Mouse (Mus musculus) telencephalon, adult 2 months (tissue): Measurements from ENCODE around the gene Arhgef28.
A peak's percentile ranks its signal among the peaks of the same experiment; 100 is the strongest.

Experiments
- DNase-seq: peaks from one replicate; pipeline ENCODE4 v3.0.0-alpha.2; 2011; ENCODE audit warnings: low read depth, low spot score

The Arhgef28 gene

DNA sequence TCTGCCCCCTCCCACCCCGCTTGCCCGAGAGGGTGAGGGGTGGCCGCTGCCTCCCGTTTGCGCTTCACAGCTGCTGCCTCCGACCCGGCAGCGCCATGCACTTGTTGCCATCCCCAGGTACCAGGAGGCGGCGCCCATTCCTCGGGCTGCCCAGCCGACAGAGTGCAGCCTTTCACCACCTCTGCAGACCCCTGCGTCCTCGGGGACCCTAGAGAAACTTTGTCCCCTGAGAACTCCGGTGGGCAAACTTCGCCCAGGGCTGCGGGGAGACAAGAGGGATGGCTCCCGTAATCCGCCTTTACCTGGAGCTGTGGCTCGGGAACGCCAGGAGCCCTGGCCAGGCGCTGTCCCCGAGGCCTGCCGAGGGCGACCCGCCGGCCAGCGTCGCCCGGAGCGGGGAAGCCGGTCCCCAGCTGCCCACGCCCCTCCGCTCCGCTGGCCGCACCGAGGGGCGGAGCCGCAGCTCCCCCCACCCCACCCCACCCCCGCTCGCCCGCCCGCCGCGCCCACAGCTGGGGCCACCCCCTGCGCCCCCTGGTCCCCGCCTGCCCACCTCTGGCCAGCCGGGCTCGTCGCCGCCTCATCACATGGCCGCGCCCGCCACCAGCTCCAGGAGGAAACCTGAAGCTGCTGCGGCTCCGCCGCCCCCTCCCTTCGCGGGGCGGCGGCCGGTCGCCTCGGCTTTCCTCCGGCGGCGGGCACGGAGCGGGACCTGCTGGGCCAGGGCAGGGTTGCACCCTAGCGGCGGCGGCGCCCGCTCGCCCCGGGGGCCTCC, at the start of gene Arhgef28:
TSS of gene Arhgef28 (minus strand) at position 669 of the 775 bp plus-strand sequence.
- no peak for DNase-seq

DNA sequence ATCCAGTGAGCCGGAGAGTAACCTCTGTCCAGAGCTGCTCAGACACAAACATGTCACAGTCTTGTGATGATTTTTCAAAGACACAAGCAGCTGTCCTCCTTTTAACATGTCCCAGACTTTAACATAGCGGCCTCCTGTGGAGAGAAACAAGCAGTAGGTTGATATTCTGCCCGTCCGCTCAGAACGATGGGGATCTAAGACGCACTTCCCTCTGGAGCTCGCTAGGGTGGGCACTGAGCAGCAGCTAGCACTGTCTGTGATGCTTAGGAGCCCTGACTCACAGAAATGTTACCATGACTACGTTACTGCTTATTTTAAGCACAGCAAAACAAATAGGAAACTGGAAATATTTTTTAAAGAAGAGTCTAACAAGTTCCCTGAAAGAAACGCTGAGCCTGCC, 48.7 kb upstream of the Arhgef28 start:
- DNase-seq = peak; percentile 85

DNA sequence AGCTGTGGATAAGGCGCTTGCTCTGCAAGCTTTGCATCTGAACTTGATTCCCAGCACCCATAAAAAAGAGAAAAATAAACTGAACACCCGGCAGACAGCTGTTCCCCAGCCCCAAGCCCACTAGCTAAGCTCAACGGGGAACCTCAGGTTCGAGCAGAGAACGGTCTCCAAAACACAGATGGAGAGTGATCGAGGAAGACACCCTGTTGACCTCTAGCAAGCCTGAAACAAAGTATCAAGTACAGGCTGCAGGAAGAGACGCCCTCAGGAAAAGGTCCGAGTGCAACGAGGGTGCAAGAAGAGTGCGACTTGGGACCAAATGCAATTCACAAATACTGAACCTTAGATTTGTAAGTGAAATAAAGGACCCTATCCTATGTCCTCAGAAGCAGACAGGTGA, 43.4 kb upstream of the Arhgef28 start:
- no peak for DNase-seq

DNA sequence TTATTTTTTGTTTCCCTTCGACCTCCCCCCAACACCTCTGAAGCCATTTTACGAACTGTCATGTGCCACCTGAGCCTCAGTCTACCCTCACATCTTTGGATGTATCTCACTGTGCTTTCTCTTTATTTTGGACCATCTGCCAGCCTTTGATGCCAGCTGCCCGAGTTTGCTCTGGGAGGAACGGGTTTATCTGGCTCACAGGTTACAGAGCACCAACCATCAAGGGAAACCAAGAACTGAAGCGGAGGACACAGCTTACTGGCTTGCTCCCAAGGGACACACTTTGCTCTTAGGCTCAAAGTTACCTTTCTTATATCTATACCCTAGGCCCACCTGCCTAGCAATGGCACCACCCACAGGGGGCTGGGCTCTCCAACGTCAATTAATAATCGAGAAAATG, 39.1 kb upstream of the Arhgef28 start:
- no peak for DNase-seq

DNA sequence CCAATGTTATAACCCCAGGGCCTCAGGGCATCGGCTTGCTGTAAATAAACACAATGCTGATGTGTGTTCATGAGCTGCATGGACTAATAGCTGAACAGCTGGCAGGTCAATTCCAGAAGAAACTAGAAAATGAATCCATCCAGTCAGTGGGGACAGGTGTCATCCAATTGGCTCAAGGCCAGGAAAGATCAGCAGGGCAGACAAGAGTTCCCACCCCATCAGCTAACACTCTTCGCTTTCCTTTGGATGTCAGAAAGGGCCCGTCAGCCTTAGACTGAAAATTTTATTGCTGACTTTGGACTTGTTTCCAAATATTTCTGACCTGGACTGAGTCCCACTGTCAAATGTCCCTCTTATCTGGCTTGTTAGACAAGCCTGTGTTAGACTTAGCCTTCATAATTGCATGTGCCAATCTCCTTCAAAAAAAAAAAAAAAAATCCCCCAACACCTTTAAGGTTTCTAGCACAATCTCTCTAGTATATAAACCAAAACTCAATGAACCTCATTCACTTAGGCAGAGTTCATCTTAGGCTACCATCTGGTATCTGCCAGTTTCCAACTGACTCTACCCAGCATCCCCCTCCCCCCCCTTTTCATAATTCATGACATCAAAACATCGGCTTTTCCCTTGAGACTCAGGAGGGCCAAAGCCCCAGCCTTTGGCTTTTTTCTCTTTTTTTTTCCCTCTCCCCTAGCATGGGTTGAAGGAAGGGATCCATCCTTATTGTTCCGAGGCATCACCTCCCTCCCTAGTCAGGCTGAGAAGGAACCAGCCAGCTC, 38.5 kb upstream of the Arhgef28 start:
- DNase-seq = no peak

DNA sequence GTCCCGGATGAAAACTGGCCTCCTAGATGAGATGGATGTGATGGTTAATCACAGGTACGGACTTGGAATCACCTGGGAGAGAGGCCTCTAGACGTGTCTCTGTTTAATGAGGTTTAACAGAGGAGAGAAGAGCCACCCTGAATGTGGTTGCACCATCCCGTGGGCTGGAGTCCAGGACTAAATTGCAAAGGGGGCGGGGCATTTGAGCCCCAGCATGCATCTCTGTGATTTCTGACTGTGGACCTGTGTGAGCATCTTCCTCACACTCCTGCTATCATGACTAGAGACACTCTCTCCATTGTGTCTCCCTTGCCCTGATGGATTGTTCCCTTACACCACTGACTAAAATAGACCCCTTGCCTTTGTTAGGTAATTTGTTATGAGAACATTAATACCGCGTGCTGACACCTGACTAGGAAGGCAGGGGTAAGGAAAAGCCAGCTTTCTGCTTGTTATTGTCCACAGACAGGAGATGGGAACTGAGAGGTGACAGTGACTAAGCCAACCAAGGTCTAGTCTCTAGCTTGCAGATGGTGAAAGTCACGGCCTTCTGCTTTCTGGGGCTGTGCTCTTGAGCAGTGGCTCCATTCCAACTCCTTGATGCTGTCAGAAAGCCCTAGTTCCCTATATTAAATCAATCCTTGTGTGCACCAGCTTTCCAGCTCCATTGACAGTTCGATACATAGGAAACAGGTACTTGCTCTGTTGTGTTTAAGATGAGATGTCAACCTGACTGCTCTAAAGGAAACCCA, 35.5 kb upstream of the Arhgef28 start:
- no peak for DNase-seq

DNA sequence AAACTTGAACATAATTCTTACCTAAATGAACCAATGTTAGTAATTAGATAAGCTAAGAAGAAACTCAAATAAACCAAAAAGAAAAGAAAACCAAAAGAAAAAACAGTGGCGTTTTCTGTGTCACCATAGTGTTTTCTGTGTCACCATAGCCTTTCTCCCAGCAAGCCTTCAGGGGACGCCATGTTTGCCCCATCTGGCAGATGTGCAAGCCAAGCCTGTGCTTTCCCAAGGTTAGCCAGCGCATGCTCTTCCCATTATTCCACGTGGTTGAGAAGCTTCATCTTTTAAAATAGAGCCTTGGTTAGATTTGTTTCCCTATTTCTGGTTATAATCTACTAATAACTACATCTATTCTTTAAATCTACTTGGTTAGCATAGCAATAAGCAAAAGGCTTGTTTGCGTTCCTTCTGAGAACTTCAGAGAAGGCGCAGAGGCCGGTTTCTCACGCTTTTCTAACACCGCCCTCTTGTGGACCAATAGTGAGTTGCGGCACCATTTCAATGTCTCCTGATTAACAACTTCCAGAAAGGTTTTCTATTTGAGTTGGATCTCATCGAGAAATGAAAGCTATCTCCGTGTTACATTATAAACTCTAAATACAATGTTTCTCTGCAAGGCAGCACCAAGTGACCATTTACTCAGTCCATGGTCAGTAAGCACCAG, 33.9 kb upstream of the Arhgef28 start:
- DNase-seq = peak; percentile 57

DNA sequence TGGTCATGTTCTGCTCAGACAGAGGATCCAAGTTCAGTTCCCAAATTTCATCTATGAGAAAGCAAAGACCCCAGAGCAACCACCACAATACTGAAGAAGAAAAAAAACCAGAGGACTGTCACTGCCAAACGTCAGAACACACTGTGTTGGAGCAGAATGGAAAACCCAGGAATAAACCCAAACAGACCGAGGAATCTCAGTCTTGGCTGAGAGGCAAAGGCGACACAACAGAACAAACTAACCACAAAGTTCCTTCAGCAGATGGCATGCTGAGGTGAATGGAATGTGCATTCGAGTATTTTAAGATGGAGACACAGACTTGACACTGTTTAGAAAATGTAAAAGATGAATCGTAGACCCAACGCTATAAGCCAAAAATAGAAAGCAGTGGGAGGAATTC, 29.2 kb upstream of the Arhgef28 start:
- DNase-seq = no peak

DNA sequence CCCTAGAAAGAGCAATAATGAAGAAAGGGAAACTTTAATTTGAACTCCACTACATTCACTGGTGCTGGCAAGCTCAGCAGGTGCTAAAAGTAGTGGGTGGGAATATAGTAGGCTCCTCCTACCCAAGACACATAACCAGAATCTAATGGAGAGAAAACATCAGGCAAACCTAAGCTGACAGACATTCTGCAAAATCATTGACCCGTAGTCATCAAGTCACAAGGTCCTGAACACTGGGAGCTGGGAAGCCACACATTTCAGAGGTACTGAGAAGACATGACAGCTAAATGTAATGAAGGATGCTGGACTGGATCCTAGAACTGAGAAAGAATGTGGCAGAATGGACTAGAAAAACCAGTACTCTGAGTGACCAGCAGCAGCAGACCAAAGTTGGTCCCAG, 24.3 kb upstream of the Arhgef28 start:
- DNase-seq = no peak

DNA sequence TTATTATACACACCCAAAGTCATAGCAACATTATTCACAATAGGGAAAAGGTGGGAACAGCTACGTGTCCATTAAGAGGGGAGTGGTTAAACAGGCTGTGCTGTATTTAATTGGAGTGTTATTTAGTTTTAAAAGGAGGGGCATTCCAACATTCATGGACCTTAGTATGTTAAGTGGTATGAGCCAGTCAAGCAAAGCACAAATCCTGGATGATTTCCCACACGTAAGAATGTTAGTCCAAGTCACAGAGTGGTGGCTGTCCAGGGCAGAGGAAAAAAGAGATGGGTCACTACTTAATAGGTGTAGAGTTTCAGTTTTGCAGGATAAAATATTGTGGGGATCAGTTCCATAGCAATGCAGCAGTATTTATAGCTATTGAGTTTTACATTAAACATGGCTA, 20.0 kb upstream of the Arhgef28 start:
- no peak for DNase-seq

DNA sequence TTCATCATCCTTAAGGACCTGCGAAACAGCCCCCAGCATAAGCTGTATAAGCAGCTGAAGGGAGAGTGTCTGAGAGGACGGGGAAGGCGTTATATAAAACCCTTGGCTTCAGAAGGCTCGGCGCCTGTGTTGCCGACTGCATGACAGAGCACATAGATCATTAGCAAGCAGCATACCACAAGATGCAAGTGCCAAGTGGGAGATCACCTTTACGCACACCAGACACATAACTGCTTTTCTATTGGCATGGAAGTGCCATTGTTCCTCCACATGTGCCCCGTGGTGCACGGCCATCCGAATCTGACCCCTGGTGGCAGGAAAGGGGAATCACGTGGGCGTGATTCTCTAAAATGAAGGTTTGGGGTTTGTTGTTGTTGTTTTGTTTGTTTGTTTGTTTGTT, 16.6 kb upstream of the Arhgef28 start:
- no peak for DNase-seq

DNA sequence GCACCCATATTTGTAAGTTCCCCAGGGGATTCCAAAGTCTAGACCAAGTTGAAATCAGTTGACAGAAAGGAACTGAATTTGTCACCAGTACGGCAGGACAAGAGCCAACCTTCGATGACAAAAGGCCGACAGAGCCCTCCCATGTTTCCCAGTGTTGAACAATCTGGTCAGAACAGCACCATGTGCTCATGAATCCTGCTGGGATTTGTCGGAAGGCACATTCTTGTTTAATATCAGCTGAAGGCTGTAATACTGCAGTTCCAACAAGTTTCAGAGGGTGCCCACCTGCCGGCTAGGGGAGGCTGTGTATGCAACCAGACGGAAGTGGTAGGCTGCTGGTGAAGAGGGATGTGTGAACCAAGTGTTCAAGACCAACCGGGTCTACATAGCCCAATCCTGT, 3.9 kb upstream of the Arhgef28 start:
- no peak for DNase-seq

DNA sequence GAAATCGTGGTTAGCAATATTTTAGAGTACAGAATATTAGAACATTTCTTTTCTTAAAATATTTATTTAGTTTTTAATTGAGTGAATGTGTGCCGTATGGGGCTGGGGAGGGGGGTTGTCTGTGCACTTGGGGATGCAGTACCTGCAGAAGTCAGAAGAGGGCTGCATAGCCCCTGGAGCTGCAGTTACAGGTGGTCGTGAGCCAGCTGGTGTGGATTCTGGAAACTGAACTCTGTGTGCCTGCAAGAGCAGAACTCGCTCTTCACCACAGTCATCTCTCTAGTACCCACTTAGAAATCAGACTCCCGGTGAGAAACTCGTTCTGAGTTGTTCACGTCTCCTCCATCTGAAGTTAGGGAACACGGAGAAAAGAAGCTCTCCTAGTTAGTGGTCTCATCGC, 2.6 kb upstream of the Arhgef28 start:
- DNase-seq = no peak

DNA sequence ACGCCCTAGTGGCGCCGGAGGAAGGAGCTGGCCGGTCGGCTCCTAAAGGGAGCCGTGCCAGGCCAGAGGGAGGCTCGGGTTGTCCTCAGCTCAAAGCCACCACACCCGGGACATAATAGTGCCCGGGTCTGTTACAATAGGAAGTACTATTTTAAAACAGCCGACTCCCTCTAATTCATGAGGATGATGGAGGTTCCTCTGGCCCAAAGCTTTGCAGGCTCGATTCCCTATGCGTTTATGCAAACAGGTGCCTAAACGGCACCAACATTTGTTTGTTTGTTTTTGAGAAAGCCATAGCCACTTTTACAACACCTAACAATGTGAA, 269 bp upstream of the Arhgef28 start:
- no peak for DNase-seq

DNA sequence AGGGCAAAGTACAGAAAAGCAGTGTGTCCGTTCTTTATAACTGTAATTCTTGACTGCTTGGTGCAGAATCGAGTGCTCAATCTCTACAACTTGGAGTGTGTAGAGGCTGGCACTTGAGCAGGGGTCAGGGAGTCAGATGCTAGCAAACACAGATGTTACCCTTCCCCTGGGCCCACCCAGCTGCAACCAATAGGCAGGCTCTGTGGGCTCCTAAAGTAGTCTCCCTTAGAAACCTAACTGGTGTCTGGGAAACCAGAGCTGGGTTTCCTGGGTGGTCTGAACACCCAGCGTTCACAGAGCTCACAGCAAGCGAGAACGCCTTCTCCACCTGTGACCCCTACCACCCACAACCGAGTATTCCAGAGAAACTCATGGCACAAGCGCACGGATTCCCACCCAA, 1.1 kb downstream of the Arhgef28 start:
- DNase-seq = no peak

DNA sequence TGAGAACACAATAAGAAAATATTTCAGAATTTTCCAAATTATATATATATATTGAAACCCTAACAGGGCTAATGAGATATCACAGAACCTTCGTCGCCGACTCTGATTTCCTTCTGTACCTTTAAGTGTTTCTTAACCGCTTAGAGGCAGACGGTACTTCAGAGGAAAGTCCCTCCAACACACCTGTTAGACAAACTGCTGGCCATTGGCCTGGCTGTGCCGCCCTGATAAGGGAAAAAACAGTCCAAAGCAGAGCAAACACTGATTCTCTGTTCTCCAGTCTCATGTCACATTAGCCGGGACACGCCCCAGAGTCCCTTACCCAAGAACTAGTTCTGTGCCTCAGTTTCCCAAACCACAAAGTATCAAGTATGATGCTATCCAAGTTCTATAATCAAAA, 1.9 kb downstream of the Arhgef28 start:
- DNase-seq = no peak

DNA sequence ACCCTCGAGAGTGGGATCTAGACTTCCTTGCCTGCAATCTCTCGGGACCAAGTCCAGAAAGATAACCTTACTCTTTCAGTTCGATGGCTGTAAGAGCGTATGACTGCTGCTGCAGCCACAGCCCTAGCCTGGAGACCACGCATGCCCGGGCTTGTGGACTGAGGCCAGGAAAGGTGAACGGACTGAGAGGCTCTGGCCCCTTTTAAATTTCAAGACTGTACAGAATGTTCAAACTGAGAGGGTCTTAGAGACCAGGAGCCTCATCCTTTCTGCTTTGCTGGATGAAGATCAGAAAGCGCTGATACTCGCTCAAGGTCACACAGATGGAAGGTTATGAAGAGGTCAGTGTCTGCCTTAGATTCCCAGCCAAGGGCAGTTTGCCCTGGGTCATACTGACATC, 4.8 kb downstream of the Arhgef28 start:
- no peak for DNase-seq

DNA sequence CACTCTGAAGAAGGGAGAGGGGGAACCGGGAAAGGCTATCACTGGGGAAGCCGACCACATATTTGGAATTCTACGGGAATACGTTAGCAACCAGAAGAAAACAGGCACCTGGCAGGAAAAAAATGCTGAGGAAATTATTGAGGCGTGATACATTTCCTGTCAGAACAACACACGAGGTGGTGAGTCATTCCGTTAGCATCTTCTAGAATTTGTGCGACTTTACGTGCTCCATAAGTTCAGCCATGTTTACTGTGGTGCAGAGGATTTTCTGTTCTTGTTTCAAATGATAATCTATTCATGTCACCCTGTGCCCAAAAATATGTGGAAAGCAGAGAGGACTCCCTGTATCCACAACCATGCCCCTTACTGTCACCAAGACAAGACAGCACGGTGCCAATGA, 13.6 kb downstream of the Arhgef28 start:
- DNase-seq = no peak

DNA sequence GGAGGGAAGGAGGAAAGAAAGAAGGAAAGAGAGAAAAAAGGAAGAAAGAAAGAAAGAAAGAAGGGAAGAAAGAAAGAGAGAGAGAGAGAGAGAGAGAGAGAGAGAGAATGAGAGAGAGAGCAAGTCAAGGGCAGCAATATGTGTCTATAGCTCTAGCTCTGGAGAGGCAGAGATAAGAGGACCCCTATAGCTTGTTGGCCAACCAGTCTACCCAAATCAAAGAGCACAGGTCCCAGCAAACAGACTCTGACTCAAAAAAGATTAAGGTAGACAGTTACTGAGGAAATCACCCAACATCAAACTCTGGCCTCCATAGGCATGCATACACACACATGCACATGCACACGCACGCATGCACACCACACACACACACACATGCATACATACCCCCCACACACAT, 17.7 kb downstream of the Arhgef28 start:
- DNase-seq = no peak

DNA sequence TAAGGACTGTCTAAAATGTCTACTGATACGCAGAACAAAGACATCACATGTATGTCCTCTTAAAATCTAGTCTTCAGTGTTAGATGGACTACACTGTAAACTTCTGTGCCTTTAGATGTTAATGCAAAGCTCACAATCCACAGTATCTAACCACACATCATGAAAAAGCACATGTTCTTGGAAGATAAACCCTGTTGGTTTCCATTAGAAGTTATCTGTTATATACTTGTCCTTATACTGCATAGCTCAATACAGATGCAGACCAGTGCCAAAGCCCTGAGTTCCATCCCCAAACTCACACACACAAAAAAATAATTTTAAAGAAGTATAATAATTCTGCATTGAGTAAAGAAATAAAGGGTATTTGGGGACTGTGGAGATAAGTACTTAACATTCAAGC, 18.3 kb downstream of the Arhgef28 start:
- DNase-seq = no peak

DNA sequence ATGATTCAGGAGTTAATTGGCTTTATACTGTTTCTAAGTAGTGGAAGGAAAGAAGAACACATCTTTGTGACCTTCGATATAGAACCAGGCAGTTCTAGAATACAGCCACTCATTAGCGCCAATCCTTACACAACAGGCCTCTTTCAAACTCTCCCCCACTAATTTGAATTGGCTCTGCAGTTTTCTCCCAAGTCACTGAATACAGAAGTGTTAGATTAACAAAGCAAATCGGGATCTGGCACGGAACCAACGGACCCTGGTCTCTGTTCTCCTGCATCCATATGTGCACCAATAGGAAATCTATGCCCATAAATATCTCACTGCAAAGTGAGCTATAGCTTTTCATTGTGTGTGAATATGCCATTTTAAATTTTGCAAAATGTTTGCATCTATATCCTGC, 20.1 kb downstream of the Arhgef28 start:
- peak; percentile 45 for DNase-seq

DNA sequence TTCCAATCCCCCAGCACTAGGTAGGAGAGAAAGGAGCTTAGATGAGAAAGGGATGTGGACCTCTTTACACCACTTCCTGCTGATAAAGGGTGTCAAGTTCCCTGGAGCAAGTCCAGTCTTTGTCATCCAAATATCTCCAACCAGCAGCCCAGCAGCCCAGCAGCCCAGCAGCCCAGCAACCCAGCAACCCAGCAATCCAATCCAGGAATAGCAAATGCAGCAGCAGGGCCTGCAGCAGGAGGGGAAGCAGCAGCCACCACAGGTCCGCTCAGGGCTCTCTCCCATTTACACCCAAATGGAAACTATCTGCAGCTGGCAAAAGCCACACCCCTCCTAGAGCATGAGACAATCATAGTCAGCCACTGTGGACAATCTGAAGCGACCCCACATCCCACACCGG, 21.6 kb downstream of the Arhgef28 start:
- DNase-seq = no peak
